Mouse (Mus musculus): ENCODE measurements around the gene Gamt.

Gene Gamt

GRCm38 (mm10) chr10:80260642-80261584 lies at the start of gene Gamt, which contains the start of gene Dazap1:
Gene Gamt (minus strand): TSS chr10:80261012.
Gene Dazap1 (plus strand): TSS chr10:80261486.
- DNase-seq (ENCODE audit: low spot score) = peak; percentile 74

GRCm38 (mm10) chr10:80304862-80305261 lies 44.0 kb upstream of the Gamt start:
- no peak for DNase-seq (ENCODE audit: low spot score)

DNA sequence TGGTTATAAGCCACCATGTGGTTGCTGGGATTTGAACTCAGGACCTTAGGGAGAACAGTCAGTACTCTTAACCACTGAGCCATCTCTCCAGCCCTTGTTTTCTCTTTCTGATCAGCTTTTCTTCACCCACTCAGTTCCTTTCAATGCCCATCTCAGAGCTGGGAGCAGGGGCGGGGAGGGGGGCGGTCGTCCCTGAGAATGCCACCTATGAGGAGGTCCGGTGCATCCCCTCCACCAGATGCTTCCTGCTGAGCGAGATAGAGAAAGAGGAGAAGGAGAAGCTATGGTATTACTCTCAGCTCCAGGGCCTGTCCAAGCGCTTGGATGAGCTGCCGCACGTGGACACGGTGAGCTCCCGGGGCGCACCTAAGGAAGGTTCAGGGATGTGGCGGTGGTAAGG lies 43.6 kb upstream of the Gamt start:
- no peak for DNase-seq (ENCODE audit: low spot score)

GRCm38 (mm10) chr10:80302471-80302881 lies 41.7 kb upstream of the Gamt start:
- DNase-seq (ENCODE audit: low spot score) = no peak

DNA sequence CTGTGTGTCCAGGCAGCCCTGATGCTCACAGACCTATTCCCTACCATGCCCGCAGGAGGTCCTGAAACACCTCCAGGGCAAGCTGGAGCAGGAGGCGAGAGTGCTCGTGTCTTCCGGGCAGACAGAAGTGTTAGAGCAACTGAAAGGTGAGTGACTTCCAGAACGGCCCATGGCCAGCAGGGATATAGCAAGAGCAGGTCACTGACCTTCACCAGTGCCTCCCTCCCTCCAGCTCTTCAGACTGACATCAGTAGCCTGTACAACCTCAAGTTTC lies 41.2 kb upstream of the Gamt start:
- no peak for DNase-seq (ENCODE audit: low spot score)

GRCm38 (mm10) chr10:80301256-80302081 lies 40.7 kb upstream of the Gamt start:
- no peak for DNase-seq (ENCODE audit: low spot score)

DNA sequence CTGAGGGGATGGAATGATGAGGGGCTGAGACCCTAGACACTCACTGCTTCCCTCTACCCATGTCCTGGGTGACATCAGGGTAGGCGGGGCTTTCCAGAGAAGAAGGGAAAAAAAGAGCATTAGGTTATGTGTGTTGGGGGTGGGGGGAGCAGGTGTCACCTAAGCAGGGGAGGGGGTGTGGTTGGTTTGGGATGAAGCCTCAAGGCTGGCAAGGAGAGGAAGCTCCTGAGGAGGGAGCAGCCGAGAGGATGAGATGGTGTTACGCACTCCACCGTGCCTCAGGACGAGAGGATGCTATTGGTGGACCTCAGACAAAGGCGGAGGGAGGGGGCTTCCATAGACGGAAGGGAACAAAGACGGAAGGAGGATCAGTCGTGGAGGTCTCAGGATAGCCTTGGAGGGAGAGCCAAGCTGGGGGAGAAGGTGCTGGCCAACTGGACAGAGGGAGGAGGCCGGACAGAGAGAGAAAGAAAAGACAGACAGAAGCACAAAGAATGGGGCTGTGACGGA lies 39.9 kb upstream of the Gamt start:
- DNase-seq (ENCODE audit: low spot score) = no peak

- DNase-seq (ENCODE audit: low spot score) = no peak
Measured at GRCm38 (mm10) chr10:80299824-80300223, 39.0 kb upstream of the Gamt start.

DNA sequence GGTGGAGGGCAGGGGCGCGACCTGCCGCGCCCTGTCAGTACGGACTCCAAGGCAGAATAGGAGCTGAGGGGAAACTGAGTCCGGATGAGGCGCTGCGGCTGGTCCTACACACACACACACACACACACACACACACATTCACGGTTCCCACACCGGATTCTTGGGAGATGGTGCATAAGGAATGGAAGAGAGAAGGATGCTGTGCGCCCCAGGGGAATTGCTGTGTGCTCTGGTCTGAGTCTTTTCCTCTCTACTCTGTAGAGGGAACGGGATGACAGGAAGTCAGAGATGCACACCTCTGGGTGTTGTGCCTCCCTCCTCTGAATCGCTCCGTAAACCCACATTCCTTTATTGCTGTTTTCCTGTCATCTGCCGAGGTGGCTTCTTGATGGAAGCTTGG lies 38.5 kb upstream of the Gamt start:
- no peak for DNase-seq (ENCODE audit: low spot score)

DNA sequence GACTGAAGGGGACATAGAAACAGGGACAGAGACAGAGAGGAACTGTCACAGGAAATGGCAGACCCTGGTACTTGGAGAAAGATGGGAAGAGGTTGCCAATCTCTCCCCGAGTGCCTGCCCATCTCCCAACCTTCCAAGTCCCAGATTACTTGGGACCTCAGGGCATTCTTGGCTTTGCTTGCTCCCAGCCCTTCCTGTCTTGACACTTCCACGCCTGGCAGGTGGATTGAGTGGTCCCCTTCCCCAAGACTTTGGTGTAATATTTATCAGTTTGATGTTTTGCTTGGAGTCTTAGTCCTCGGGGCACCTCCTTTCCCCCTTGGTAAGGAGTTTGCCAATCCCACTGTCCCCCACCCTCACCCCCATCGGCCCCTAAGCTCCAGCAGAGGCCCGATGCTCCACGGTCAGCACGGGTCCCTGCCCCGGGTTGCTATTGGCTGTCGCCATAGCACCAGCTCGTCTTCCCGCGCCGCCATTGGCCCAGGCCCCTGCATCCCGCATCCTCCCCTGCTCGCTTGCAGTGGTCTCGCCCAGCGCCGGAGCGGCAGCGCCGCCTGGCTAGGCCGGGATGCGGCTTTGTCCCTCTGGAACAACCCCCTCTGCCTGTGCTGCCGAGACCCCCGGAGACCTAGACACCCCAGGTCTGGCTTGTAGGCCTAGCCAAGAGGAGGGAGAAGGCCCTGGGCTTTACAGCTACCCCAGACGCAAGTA lies 37.9 kb upstream of the Gamt start:
- peak; percentile 68 for DNase-seq (ENCODE audit: low spot score)

GRCm38 (mm10) chr10:80297526-80298133 lies 36.8 kb upstream of the Gamt start:
- DNase-seq (ENCODE audit: low spot score) = no peak

DNA sequence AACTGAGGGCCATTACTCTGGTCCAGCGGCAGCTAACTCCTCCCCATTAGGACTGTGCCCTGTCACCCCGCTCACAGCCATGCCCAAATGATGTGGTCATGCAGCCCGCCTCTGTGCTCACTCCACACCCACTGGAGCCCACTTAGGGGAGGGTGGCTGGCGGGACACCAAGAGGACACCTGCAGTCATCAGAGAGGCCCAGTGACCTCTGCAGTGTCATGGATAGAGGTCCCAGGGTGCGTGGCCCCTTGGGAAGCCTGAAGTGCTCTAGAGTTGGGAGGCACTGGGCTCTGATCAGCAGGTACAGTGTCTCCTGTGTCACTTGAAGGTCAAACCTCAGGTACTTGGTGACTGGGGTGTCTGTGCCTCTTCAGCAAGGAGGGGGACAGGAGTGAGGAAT lies 36.0 kb upstream of the Gamt start:
- no peak for DNase-seq (ENCODE audit: low spot score)

GRCm38 (mm10) chr10:80295618-80296425 lies 35.0 kb upstream of the Gamt start, which contains the start of gene Apc2:
Gene Apc2 (plus strand): TSS chr10:80295977.
- peak; percentile 69 for DNase-seq (ENCODE audit: low spot score)

DNA sequence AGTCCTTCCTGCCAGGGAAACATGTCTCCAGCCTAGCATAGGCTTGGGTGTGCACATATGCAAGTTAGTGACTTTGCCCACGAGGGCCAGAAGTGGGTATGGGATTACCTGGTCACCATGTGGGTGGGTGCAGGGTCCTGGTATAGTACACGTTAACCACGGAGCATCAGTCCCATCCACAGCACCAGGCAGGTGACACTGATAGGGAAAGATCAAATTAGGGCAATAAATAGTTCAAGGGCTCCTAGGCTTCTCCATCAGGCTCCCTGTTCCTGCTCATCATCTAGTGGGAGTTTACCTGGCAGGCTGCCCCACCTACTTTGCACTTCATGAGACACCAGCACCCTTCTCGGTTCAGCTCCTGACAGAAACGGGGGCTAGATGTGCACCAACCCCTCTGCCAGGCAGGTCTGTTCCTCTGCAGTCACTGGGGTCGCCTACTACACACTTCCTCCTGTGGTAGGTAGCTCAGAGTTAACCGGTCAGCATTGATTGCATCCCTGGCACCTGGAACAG lies 34.0 kb upstream of the Gamt start:
- DNase-seq (ENCODE audit: low spot score) = no peak

DNA sequence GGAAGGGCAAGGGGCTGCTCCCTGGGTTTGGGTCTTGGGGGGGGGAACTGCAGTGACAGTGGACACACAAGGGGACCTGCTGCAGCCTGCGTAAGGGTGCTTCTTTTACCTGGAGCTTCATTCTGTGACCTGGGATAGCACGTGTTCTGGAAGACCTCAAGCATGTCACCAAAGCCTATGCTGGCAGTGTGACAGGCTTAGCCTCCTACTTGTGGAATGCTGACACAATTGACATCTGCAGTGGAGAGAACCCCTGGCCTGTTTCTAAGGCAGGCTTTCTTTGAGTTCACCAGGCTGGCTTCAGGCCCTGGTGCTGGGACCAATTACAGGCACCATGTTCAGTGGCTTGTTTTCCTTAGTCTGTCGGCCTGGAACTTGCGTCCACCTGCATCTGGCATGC lies 33.5 kb upstream of the Gamt start:
- no peak for DNase-seq (ENCODE audit: low spot score)

DNA sequence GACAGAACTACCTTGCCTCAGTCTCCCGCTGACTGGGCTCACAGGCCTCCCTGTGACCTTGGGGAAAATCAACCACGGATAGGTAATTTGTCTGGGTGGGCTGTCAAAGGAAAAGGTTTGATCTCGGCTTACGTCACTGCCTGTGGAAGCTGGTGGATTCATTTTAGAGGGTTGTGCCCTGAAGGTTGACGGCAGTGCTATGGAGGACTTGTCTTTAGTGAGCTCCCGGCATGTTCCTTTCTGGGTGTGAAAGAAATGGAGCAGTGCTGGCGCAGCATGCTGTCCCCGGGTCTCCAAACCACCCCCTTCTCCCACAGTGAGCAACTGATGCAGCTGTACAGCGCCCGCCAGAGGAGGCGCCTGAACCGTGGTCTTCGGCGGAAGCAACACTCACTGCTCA lies 32.5 kb upstream of the Gamt start:
- no peak for DNase-seq (ENCODE audit: low spot score)

DNA sequence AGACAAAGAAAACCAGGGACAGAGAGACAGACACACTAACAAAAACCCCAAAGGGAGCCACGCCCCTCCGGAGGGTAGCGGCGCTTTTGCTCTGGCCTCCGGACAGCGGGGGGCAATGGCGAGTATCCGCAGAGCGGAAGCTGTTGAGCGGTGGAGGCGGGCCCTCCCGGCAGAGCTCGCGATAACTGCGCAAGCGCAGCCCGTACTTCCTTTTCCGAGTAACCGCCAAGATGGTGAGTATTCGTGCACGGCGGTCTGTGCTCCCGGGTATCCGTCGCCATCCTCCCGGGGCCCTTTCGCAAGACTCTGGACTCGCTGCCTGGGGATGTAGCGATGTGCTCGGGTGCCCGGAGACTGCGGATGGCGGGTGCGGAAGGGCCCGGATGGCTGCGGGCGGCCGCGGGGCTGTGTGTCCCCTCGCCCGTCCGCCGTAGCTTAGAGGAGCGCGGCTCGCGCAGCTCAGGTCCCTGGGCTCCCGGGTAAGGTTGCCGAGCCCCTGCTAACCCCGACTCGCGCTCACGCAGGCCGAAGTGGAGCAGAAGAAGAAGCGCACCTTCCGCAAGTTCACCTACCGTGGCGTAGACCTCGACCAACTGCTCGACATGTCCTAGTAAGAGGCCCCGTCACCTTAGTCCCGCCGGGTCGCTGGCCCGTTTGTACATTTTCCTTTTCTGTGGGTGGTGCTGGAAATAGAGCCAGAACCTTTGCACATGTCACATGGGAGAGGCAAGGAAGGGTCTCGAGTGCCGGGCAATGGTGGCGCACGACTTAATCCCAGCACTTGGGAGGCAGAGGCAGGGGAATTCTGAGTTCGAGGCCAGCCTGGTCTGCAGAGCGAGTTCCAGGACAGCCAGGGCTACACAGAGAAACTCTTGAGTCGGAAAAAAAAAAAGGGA lies 31.7 kb upstream of the Gamt start, which contains the start of gene Rps15:
Rps15 (plus strand) TSS at position 203 of the 896 bp plus-strand sequence.
- peak; percentile 62 for DNase-seq (ENCODE audit: low spot score)

DNA sequence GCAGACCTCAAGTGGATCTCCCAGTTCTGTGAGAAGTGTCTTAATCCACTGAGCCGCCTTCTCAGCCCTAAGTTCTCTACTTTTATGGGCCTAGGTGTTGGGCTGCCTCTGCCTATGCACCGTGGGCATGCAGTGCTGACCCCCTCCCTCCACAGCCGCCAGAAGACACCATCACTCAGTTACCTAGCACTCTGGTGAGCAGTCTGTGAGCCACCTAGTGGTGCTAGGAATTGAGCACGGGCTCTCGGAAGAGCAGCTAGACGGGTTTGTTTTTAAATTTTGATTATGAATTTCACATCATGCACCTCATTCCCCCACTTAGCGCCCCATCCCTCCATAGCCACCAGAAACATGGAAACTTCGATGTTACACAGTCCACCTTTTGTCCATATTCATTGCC lies 27.8 kb upstream of the Gamt start:
- DNase-seq (ENCODE audit: low spot score) = no peak

DNA sequence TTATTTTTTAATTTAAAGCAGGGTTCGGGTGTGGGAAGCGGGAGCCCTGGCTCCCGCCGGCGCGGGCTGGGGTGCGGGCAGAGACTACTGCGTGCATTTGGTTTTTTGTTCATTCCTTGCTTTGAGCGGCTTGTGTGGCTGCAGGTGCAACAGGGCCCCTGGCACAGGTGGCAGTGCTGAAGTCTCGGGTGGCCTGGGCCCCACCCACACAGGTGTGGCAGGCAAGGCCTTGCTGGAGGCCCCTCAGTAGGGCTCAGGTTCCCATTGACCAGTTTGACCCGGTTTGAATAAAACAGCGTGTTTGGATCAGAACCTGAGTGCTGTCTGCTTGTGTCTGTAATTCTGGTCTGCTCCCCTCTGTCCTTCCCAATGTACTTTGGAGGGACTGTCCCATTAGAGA lies 27.3 kb upstream of the Gamt start:
- no peak for DNase-seq (ENCODE audit: low spot score)
